Mouse (Mus musculus): ENCODE data around the gene Gm5447. TPM values are rescaled to one million over a fixed set of nuclear protein-coding genes. Genes with fewer than 3 reads are reported as not detected.
A peak's percentile ranks its signal among the peaks of the same experiment; 100 is the strongest.

Gene Gm5447
- polyA plus RNA-seq (2015; fragmentation: Nextera tagmentation; extraction: Ambion mirVana): not detected in 2 replicates

GRCm38 (mm10) chr13:30973501-30974246 is at the start of gene Gm5447, which contains the start of gene Exoc2:
Gm5447 (plus strand) TSS chr13:30974204.
Exoc2 (minus strand) TSS chr13:30974093.
- H3K4me1 ChIP-seq (ENCODE audit: control insufficient read depth, low read depth, low read length): peaks cover 10% of the 10 kb centered on the region
- H3K9me3 ChIP-seq (replicated peaks; ENCODE audit: control insufficient read depth, low read length): no peaks in the 10 kb centered on the region
- peak within 1 kb of the TSS; percentile 91 for H3K27ac ChIP-seq (ENCODE audit: low read length)
- under 1% methylated on average over 53 of the region's 54 CpGs for WGBS (ENCODE audit: insufficient replicate concordance)
- peak; percentile 94 for ATAC-seq (ENCODE audit: low read depth)
- H3K4me3 ChIP-seq (ENCODE audit: low read depth, low read length): peak within 1 kb of the TSS; percentile 97
- peak within 1 kb of the TSS; percentile 97 for H3K9ac ChIP-seq (ENCODE audit: low read depth, low read length)
- no peaks in the 10 kb centered on the region for H3K36me3 ChIP-seq (ENCODE audit: control insufficient read depth, insufficient read depth)
- no peaks in the 10 kb centered on the region for H3K27me3 ChIP-seq (ENCODE audit: control insufficient read depth, insufficient read depth, low read depth, low read length)
- peak within 1 kb of the TSS; percentile 66 for H3K4me2 ChIP-seq (ENCODE audit: low read depth, low read length)

- Histone ChIP-seq H3K9me3 (replicated peaks; ENCODE audit: control insufficient read depth, low read length) (no peaks in the 10 kb centered on the region), H3K27me3 (ENCODE audit: control insufficient read depth, insufficient read depth, low read depth, low read length) (no peaks in the 10 kb centered on the region), H3K4me1 (ENCODE audit: control insufficient read depth, low read depth, low read length) (peaks cover under 1% of the 10 kb centered on the region), H3K4me2 (ENCODE audit: low read depth, low read length) (no peak overlapping the region), H3K9ac (ENCODE audit: low read depth, low read length) (no peak overlapping the region), H3K4me3 (ENCODE audit: low read depth, low read length) (no peak overlapping the region), H3K27ac (ENCODE audit: low read length) (no peak overlapping the region), H3K36me3 (ENCODE audit: control insufficient read depth, insufficient read depth) (peaks cover 2% of the 10 kb centered on the region)
- peak; percentile 63 for ATAC-seq (ENCODE audit: low read depth)
- 74% methylated on average over 6 of the region's 6 CpGs for WGBS (ENCODE audit: insufficient replicate concordance)
Observed at GRCm38 (mm10) chr13:30924269-30924668, 49.7 kb upstream of the Gm5447 start.

DNA sequence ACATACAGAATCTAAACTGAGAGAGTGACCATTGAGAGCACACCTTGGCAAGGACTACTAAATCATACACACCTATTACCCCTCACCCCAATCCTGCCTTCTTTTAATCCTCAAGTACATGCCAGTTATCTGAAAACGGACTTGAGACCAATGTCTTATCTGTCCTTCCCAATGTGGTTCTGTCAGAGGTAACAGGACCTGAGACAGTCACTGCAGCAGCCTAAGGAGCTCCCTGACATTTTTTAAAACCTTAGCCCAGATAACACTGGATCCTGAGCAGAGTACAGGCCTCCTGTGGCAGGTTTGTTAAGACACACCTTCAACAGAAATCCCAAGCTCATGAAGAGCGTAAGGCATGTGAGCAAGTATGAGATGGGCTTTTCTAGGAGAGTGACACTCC is 44.9 kb upstream of the Gm5447 start:
- peaks cover 6% of the 10 kb centered on the region for H3K4me1 ChIP-seq (ENCODE audit: control insufficient read depth, low read depth, low read length)
- H3K9me3 ChIP-seq (replicated peaks; ENCODE audit: control insufficient read depth, low read length): no peaks in the 10 kb centered on the region
- WGBS (ENCODE audit: insufficient replicate concordance): 33% methylated on average over 2 of the region's 2 CpGs
- H3K4me3 ChIP-seq (ENCODE audit: low read depth, low read length): no peak overlapping the region
- no peak overlapping the region for H3K9ac ChIP-seq (ENCODE audit: low read depth, low read length)
- H3K36me3 ChIP-seq (ENCODE audit: control insufficient read depth, insufficient read depth): peaks cover 2% of the 10 kb centered on the region
- no peak overlapping the region for H3K27ac ChIP-seq (ENCODE audit: low read length)
- ATAC-seq (ENCODE audit: low read depth): peak; percentile 62
- H3K27me3 ChIP-seq (ENCODE audit: control insufficient read depth, insufficient read depth, low read depth, low read length): no peaks in the 10 kb centered on the region
- no peak overlapping the region for H3K4me2 ChIP-seq (ENCODE audit: low read depth, low read length)

DNA sequence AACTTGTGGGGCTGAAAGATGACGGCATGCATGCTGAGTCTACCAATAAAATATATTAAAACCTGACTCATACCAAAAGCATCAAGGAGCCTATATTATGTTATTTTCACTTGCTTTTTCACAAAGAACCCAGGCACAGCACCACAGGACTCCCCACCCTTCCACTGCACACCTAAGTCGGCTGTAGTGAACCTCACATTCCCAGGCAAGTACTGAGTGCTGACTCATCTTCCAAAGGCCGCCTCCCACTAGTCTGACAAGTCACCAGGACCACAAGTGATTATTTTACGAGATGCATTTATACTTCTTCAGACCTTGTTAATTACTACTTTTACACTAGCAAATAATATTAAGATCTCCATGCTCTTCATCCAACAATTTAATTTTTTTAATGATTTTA is 42.4 kb upstream of the Gm5447 start:
- Histone ChIP-seq H3K4me2 (ENCODE audit: low read depth, low read length) (no peak overlapping the region), H3K4me1 (ENCODE audit: control insufficient read depth, low read depth, low read length) (peaks cover 6% of the 10 kb centered on the region), H3K27me3 (ENCODE audit: control insufficient read depth, insufficient read depth, low read depth, low read length) (no peaks in the 10 kb centered on the region), H3K4me3 (ENCODE audit: low read depth, low read length) (no peak overlapping the region), H3K9me3 (replicated peaks; ENCODE audit: control insufficient read depth, low read length) (no peaks in the 10 kb centered on the region), H3K9ac (ENCODE audit: low read depth, low read length) (no peak overlapping the region), H3K36me3 (ENCODE audit: control insufficient read depth, insufficient read depth) (no peaks in the 10 kb centered on the region; the same call in 1 of the 2 replicates), H3K27ac (ENCODE audit: low read length) (no peak overlapping the region)
- 44% methylated on average over 4 of the region's 4 CpGs for WGBS (ENCODE audit: insufficient replicate concordance)
- peak; percentile 90 for ATAC-seq (ENCODE audit: low read depth)

GRCm38 (mm10) chr13:30932972-30933371 is 41.0 kb upstream of the Gm5447 start:
- H3K4me3 ChIP-seq (ENCODE audit: low read depth, low read length): no peak overlapping the region
- peaks cover 6% of the 10 kb centered on the region for H3K4me1 ChIP-seq (ENCODE audit: control insufficient read depth, low read depth, low read length)
- H3K36me3 ChIP-seq (ENCODE audit: control insufficient read depth, insufficient read depth): no peaks in the 10 kb centered on the region
- no peak overlapping the region for H3K27ac ChIP-seq (ENCODE audit: low read length)
- ATAC-seq (ENCODE audit: low read depth): no peak
- WGBS (ENCODE audit: insufficient replicate concordance): 78% methylated on average over 6 of the region's 6 CpGs
- H3K9me3 ChIP-seq (replicated peaks; ENCODE audit: control insufficient read depth, low read length): no peaks in the 10 kb centered on the region
- H3K27me3 ChIP-seq (ENCODE audit: control insufficient read depth, insufficient read depth, low read depth, low read length): no peaks in the 10 kb centered on the region
- no peak overlapping the region for H3K4me2 ChIP-seq (ENCODE audit: low read depth, low read length)
- H3K9ac ChIP-seq (ENCODE audit: low read depth, low read length): no peak overlapping the region

DNA sequence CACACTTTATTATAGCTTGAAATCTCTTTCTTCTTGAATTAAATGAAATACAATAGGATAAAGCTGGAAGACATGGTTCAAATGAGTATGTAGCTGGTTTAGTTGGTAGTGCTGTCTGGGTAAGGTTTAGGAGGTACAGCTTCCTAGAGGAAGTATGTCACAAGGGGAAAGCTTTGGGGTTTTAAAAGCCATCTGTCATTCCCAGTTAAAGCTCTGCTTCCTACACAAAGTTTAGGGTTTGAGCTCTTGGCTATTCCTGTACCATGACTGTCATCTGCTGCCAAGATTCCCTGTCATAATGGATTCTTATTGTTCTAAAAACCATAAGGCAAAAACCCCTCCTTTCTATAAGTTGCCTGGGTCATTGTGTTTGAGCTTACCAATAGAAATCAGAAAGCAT is 28.2 kb upstream of the Gm5447 start:
- H3K9me3 ChIP-seq (replicated peaks; ENCODE audit: control insufficient read depth, low read length): no peaks in the 10 kb centered on the region
- no peak overlapping the region for H3K27ac ChIP-seq (ENCODE audit: low read length)
- H3K27me3 ChIP-seq (ENCODE audit: control insufficient read depth, insufficient read depth, low read depth, low read length): no peaks in the 10 kb centered on the region
- H3K9ac ChIP-seq (ENCODE audit: low read depth, low read length): no peak overlapping the region
- no peak overlapping the region for H3K4me2 ChIP-seq (ENCODE audit: low read depth, low read length)
- H3K4me1 ChIP-seq (ENCODE audit: control insufficient read depth, low read depth, low read length): no peaks in the 10 kb centered on the region
- ATAC-seq (ENCODE audit: low read depth): no peak
- H3K36me3 ChIP-seq (ENCODE audit: control insufficient read depth, insufficient read depth): no peaks in the 10 kb centered on the region
- H3K4me3 ChIP-seq (ENCODE audit: low read depth, low read length): no peak overlapping the region

- Histone ChIP-seq H3K36me3 (ENCODE audit: control insufficient read depth, insufficient read depth) (no peaks in the 10 kb centered on the region), H3K9me3 (replicated peaks; ENCODE audit: control insufficient read depth, low read length) (no peaks in the 10 kb centered on the region), H3K4me3 (ENCODE audit: low read depth, low read length) (no peak overlapping the region), H3K27me3 (ENCODE audit: control insufficient read depth, insufficient read depth, low read depth, low read length) (no peaks in the 10 kb centered on the region), H3K27ac (ENCODE audit: low read length) (no peak overlapping the region), H3K4me2 (ENCODE audit: low read depth, low read length) (no peak overlapping the region), H3K9ac (ENCODE audit: low read depth, low read length) (no peak overlapping the region), H3K4me1 (ENCODE audit: control insufficient read depth, low read depth, low read length) (no peaks in the 10 kb centered on the region)
- WGBS (ENCODE audit: insufficient replicate concordance): 74% methylated on average over 15 of the region's 15 CpGs
- ATAC-seq (ENCODE audit: low read depth): 0 out of 2 replicates have a peak, but pooled peaks have one; percentile 11
Observed at GRCm38 (mm10) chr13:30947129-30947528, 26.9 kb upstream of the Gm5447 start.

DNA sequence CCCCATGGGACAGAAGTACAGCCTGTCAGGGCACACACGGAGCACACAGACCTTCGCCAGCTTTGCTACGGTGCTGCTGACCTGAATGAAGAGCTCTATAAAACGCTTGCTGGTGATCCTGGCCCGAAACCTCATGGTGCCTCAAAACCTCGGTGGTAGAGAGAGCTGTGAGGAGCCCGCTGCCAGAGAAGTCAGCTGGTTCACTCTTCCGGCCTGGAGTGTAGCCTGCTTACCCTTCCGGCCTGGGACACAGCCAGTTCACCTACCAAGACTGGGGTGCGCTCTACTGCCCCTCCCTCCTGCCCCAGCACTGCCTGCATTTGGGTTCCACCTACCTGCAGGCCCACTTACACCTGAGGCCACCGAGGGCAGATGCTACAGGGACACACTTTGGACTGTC is 26.5 kb upstream of the Gm5447 start, which contains the start of gene Hus1b:
Gene Hus1b (minus strand): TSS at position 220 of the 400 bp plus-strand sequence.
- Histone ChIP-seq H3K27me3 (ENCODE audit: control insufficient read depth, insufficient read depth, low read depth, low read length) (no peaks in the 10 kb centered on the region), H3K4me1 (ENCODE audit: control insufficient read depth, low read depth, low read length) (no peaks in the 10 kb centered on the region), H3K4me2 (ENCODE audit: low read depth, low read length) (no peak within 1 kb of the TSS), H3K4me3 (ENCODE audit: low read depth, low read length) (no peak within 1 kb of the TSS), H3K9me3 (replicated peaks; ENCODE audit: control insufficient read depth, low read length) (no peaks in the 10 kb centered on the region), H3K9ac (ENCODE audit: low read depth, low read length) (no peak within 1 kb of the TSS), H3K27ac (ENCODE audit: low read length) (no peak within 1 kb of the TSS), H3K36me3 (ENCODE audit: control insufficient read depth, insufficient read depth) (no peaks in the 10 kb centered on the region)
- no peak for ATAC-seq (ENCODE audit: low read depth)
- 79% methylated on average over 11 of the region's 11 CpGs for WGBS (ENCODE audit: insufficient replicate concordance)

DNA sequence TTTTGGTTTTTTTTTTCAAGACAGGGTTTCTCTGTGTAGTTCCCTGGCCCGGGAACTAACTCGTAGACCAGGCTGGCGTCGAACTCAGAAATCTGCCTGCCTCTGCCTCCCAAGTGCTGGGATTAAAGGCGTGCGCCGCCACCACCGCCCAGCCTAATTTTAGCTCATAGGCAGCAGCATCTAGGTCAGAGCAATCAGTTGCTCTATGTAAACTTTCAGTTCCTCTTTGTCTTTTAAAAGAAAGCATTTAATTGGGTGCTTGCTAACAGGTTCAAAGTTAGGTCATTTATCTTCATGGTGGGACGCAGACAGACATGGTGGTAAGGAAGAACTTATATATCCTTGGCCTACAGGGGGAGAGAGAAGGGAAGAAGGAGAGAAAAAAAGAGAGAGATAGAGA is 24.8 kb upstream of the Gm5447 start:
- no peak overlapping the region for H3K9ac ChIP-seq (ENCODE audit: low read depth, low read length)
- peaks cover 5% of the 10 kb centered on the region for H3K4me1 ChIP-seq (ENCODE audit: control insufficient read depth, low read depth, low read length)
- H3K4me2 ChIP-seq (ENCODE audit: low read depth, low read length): no peak overlapping the region
- H3K27ac ChIP-seq (ENCODE audit: low read length): no peak overlapping the region
- no peak overlapping the region for H3K4me3 ChIP-seq (ENCODE audit: low read depth, low read length)
- ATAC-seq (ENCODE audit: low read depth): no peak
- no peaks in the 10 kb centered on the region for H3K27me3 ChIP-seq (ENCODE audit: control insufficient read depth, insufficient read depth, low read depth, low read length)
- WGBS (ENCODE audit: insufficient replicate concordance): 81% methylated on average over 9 of the region's 9 CpGs
- no peaks in the 10 kb centered on the region for H3K9me3 ChIP-seq (replicated peaks; ENCODE audit: control insufficient read depth, low read length)
- no peaks in the 10 kb centered on the region for H3K36me3 ChIP-seq (ENCODE audit: control insufficient read depth, insufficient read depth)
